Mouse (Mus musculus) C2C12 (cell line): ENCODE data around the gene Scai. TPM values are rescaled to one million over a fixed set of nuclear protein-coding genes. Genes with fewer than 3 reads are reported as not detected.
"Not testable (repeated sequence)": the region's sequence is repeated elsewhere in the genome, so short reads cannot be mapped to it uniquely, and the experiment has no call there.

Experiments used
- H3K27me3 ChIP-seq: one replicate; pipeline ENCODE4 v1.6.1; 2011; ENCODE audit not compliant: control insufficient read depth, insufficient read depth, insufficient read length
- H3K36me3 ChIP-seq: one replicate; pipeline ENCODE4 v1.6.1; 2011; ENCODE audit not compliant: control insufficient read depth, insufficient read depth
- H3K4me3 ChIP-seq: one replicate; pipeline ENCODE4 v1.5.1; 2011; ENCODE audit warnings: mild to moderate bottlenecking, control low read depth; ENCODE audit not compliant: poor library complexity, insufficient read depth, severe bottlenecking
- H3K79me2 ChIP-seq: one replicate; pipeline ENCODE4 v1.6.1; 2011; ENCODE audit not compliant: control insufficient read depth, insufficient read depth
- H3K79me3 ChIP-seq: one replicate; pipeline ENCODE4 v1.6.1; 2011; ENCODE audit warnings: low read depth, control low read depth
- H3ac ChIP-seq: one replicate; pipeline ENCODE3; 2011; ENCODE audit warnings: low read depth; ENCODE audit not compliant: control insufficient read depth, insufficient read length
- CEBPB ChIP-seq: IDR thresholded peaks from one replicate; pipeline ENCODE4 v1.6.1; 2011; ENCODE audit warnings: low read depth, mild to moderate bottlenecking, control low read depth, moderate library complexity
- CTCF ChIP-seq: IDR thresholded peaks from one replicate; pipeline ENCODE4 v1.5.1; 2011; ENCODE audit not compliant: control insufficient read depth, insufficient read depth, insufficient read length
- FOSL1 ChIP-seq: IDR thresholded peaks from one replicate; pipeline ENCODE4 v1.8.0; 2011; ENCODE audit warnings: mild to moderate bottlenecking, low read length; ENCODE audit not compliant: poor library complexity, insufficient read depth, severe bottlenecking
- MAX ChIP-seq: IDR thresholded peaks from one replicate; pipeline ENCODE4 v1.6.1; 2011; ENCODE audit warnings: mild to moderate bottlenecking, control low read depth
- MYOD1 ChIP-seq: IDR thresholded peaks from one replicate; pipeline ENCODE4 v1.6.1; 2011; ENCODE audit warnings: low read depth; ENCODE audit not compliant: control insufficient read depth, insufficient read length
- MYOG ChIP-seq: IDR thresholded peaks from one replicate; pipeline ENCODE4 v1.6.1; 2011; ENCODE audit not compliant: control insufficient read depth, insufficient read length; ENCODE audit errors: extremely low read depth
- USF1 ChIP-seq: IDR thresholded peaks from one replicate; pipeline ENCODE4 v1.6.1; 2011; ENCODE audit warnings: low read depth, mild to moderate bottlenecking, control low read depth, moderate library complexity
- long read RNA-seq, 2 experiments: library from polyadenylated mRNA; unstranded; transcript quantifications; one replicate each; pipeline ENCODE4 v2.0.0; 2019 to 2020
- polyA plus RNA-seq: library from polyadenylated mRNA; unstranded; fragments of >200 nt; fragmentation: generic; extraction: Trizol; gene quantifications from one replicate; pipeline ENCODE4 v1.2.1, GENCODE M21; 2012; ENCODE audit warnings: missing spikeins

Scai gene
- 1.4 TPM for polyA plus RNA-seq
- long read RNA-seq, experiment 1, partial matches to known transcripts = 0 of 4 reads
- long read RNA-seq, experiment 1, other reads (novel, unspliced or antisense) = 4 of 4 reads
- long read RNA-seq, experiment 2, full-length matches to known transcripts = 6 of 9 reads
- long read RNA-seq, experiment 2, partial matches to known transcripts = 0 of 9 reads
- long read RNA-seq, experiment 2, other reads (novel, unspliced or antisense) = 3 of 9 reads

DNA sequence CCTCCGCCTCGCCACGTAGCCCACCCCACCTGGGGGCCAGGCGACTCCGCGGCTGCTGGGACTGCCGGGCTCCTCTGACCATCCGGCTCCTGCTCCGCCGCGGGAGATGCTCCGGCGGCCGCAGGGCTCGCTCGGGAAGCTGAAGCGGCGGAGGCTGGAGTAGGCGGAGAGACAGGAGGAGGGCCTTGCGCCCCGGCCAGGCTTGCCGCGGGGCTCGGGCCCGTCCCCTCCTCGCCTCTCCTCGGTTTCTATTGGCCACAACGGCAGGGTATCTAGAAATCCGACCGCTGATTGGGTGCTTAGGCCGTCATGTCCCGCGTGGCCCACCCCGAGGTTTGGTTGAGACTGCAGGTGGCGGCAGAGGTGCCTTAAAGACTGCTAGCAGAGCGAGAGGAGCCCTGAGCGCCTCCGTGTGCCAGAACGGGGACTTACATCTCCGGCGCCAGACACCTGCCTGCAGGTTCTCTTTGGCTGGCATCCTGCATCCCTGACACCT lies at the start of gene Scai:
Scai (minus strand) TSS at position 174 of the 496 bp plus-strand sequence.
- TF ChIP-seq MAX = no peak
- no peak for TF ChIP-seq CEBPB
- no peak for TF ChIP-seq MYOD1
- TF ChIP-seq USF1 = no peak
- no peak for TF ChIP-seq MYOG
- peak; percentile 70 for TF ChIP-seq CTCF
- TF ChIP-seq FOSL1 = no peak

GRCm38 (mm10) chr2:39226731-39227130 lies 36.2 kb upstream of the Scai start:
- peaks cover 45% of the 10 kb centered on the region for H3K79me2 ChIP-seq
- H3K4me3 ChIP-seq = peak overlapping the region; percentile 74
- no peaks in the 10 kb centered on the region for H3K27me3 ChIP-seq
- H3ac ChIP-seq = no peak overlapping the region
- H3K36me3 ChIP-seq = no peaks in the 10 kb centered on the region
- no peak for TF ChIP-seq MAX
- peaks cover 37% of the 10 kb centered on the region for H3K79me3 ChIP-seq

More for the DNA sequence above, at the start of gene Scai:
- Histone ChIP-seq H3K79me2 (no peaks in the 10 kb centered on the region), H3K36me3 (no peaks in the 10 kb centered on the region), H3K27me3 (no peaks in the 10 kb centered on the region), H3K4me3 (peak within 1 kb of the TSS; percentile 74), H3ac (peak within 1 kb of the TSS; percentile 86), H3K79me3 (no peaks in the 10 kb centered on the region)

DNA sequence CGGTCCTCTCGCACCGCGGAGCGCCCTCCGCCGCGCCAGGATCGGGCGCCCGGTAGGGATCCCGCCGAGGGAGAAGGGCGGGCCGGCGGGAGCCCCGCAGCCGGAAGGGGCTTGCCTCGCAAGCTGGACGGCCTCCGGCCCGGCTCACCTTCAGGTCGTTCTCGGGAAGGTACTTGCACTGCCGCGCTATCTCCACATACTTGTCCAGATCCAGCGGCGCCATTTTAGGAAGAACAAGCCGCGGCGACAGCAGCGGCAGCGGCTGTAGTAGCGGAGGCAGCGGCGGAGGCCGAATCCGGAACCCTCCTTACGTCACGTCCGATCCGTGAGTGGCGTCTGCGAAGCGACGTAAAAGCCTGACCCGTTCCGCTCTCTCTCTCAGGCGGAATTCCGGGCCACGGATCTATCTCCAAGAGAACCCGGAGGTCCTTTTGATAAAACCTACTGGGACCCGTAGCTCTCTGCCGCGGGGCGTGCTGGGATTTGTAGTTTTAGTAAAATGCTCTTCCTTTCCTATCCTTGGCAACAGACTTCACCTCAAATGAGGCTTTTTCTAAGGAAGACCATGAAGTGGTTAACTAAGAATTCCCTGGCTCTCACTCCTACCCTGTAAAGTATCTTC lies 35.6 kb upstream of the Scai start, which contains the start of gene Ppp6c:
Ppp6c (minus strand) TSS at position 433 of the 622 bp plus-strand sequence.
- peak within 1 kb of the TSS; percentile 74 for H3K4me3 ChIP-seq
- H3K79me3 ChIP-seq = peaks cover 43% of the 10 kb centered on the region
- no peak for TF ChIP-seq CEBPB
- no peak for TF ChIP-seq USF1
- no peak for TF ChIP-seq MAX
- TF ChIP-seq FOSL1 = no peak
- no peak for TF ChIP-seq MYOG
- TF ChIP-seq CTCF = no peak
- no peak for TF ChIP-seq MYOD1
- no peaks in the 10 kb centered on the region for H3K36me3 ChIP-seq
- no peaks in the 10 kb centered on the region for H3K27me3 ChIP-seq
- peak within 1 kb of the TSS; percentile 90 for H3ac ChIP-seq
- peaks cover 51% of the 10 kb centered on the region for H3K79me2 ChIP-seq

GRCm38 (mm10) chr2:39225331-39226018 lies 34.9 kb upstream of the Scai start:
- Histone ChIP-seq H3K4me3 (peak overlapping the region; percentile 74), H3K79me3 (peaks cover 49% of the 10 kb centered on the region), H3K79me2 (peaks cover 58% of the 10 kb centered on the region), H3ac (peak overlapping the region; percentile 90)
- not testable (repeated sequence) for H3K27me3 ChIP-seq, H3K36me3 ChIP-seq

DNA sequence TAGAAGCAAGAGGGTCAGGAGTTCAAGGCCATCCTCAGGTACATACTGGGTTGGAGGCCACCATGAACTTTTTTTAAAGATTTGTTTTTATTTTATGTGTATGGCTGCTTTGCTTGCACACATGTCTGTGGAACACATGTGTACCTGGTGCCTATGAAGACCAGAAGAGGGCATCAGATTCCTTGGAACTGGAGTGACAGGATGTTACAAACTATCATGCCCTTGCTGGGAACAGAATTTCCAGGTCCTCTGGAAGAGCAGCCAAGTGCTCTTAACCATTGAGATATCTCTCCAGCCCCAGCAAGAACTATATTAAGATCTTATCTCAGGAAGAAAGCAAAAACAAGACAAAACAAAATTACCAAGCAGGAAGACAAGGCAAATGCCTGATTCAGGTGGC lies 34.1 kb upstream of the Scai start:
- no peaks in the 10 kb centered on the region for H3K27me3 ChIP-seq
- H3K36me3 ChIP-seq = no peaks in the 10 kb centered on the region
- H3ac ChIP-seq = no peak overlapping the region
- H3K79me2 ChIP-seq = peaks cover 67% of the 10 kb centered on the region
- H3K79me3 ChIP-seq = peaks cover 57% of the 10 kb centered on the region
- H3K4me3 ChIP-seq = peak overlapping the region; percentile 74
- TF ChIP-seq CEBPB (no peak), USF1 (no peak), FOSL1 (no peak), CTCF (no peak)

- H3K27me3 ChIP-seq = no peaks in the 10 kb centered on the region
- TF ChIP-seq MYOG (no peak), CEBPB (no peak), USF1 (no peak), FOSL1 (no peak), CTCF (no peak), MAX (no peak), MYOD1 (no peak)
- H3K36me3 ChIP-seq = peaks cover 1% of the 10 kb centered on the region
- H3K4me3 ChIP-seq = no peak overlapping the region
- peaks cover 100% of the 10 kb centered on the region for H3K79me2 ChIP-seq
- no peak overlapping the region for H3ac ChIP-seq
- H3K79me3 ChIP-seq = peaks cover 99% of the 10 kb centered on the region
Measured at GRCm38 (mm10) chr2:39220010-39220409, 29.5 kb upstream of the Scai start.
